ENCODE assay signal across 8 mouse cellular contexts in genomic region chr6:124807986-124808357, GRCm38 (mm10). TPM values are rescaled to one million over a fixed set of nuclear protein-coding genes. Genes with fewer than 3 reads are reported as not detected.
DNase-seq lines count a peak whose midpoint lies in the region; ATAC-seq and TF ChIP-seq lines count a peak whose summit lies in the region.

No protein-coding gene starts in this region.

- no peaks in the 10 kb centered on the region for H3K9me3 ChIP-seq in heart, embryonic 12.5 days (replicated peaks)
- H3K9me3 ChIP-seq in MEL (replicated peaks; ENCODE audit: insufficient read depth, low read length), result no peaks in the 10 kb centered on the region
- no peaks in the 10 kb centered on the region for H3K9me3 ChIP-seq in hindbrain, embryonic 10.5 days
- H3K9me3 ChIP-seq in midbrain, embryonic 10.5 days (replicated peaks), result no peaks in the 10 kb centered on the region

- H3K36me3 ChIP-seq in heart, embryonic 12.5 days, result peaks cover 29% of the 10 kb centered on the region
- H3K36me3 ChIP-seq in MEL (ENCODE audit: control insufficient read depth in 1 of 2, insufficient read depth in 2 of 2, low read length in 2 of 2), result peaks cover 4 to 14% of the 10 kb centered on the region in 2 experiments
- H3K36me3 ChIP-seq in hindbrain, embryonic 10.5 days, result peaks cover 29% of the 10 kb centered on the region
- peaks cover 32% of the 10 kb centered on the region for H3K36me3 ChIP-seq in midbrain, embryonic 10.5 days

- 69% methylated on average over 6 of the region's 6 CpGs for WGBS in heart, embryonic 12.5 days
- WGBS in hindbrain, embryonic 10.5 days, result 88% methylated on average over 6 of the region's 6 CpGs
- 89% methylated on average over 6 of the region's 6 CpGs for WGBS in midbrain, embryonic 10.5 days

- ATAC-seq in heart, embryonic 12.5 days (ENCODE audit: insufficient number of reproducible peaks, low FRiP score), result no peak

- intact Hi-C loops in heart, postnatal 14 days (cut with DNase I), result loop anchor here (5.0 kb wide), 1 partner anchor 51 kb away; the partner anchor contains the start of genes Atn1 and Gm45234

- H3K27ac ChIP-seq in heart, embryonic 12.5 days (ENCODE audit: poor library complexity, severe bottlenecking), result peak overlapping the region; percentile 95
- peak overlapping the region; percentile 28; the same call in 1 of the 2 replicates for H3K27ac ChIP-seq in MEL (ENCODE audit: control insufficient read depth, low read depth, low read length)
- peak overlapping the region; percentile 90 for H3K27ac ChIP-seq in hindbrain, embryonic 10.5 days
- H3K27ac ChIP-seq in midbrain, embryonic 10.5 days (replicated peaks), result peak overlapping the region; percentile 87

- no peak for TF ChIP-seq POLR2A in MEL (IDR thresholded peaks at IDR 0.05; ENCODE audit: control insufficient read depth in 1 of 2, insufficient read depth in 1 of 2, low read depth in 1 of 2, low read length in 2 of 2, poor library complexity in 1 of 2)

- TF ChIP-seq EP300 in MEL (IDR thresholded peaks at IDR 0.05; ENCODE audit: low read depth in 1 of 2, low read length in 2 of 2), result no peak

- no peak for TF ChIP-seq RAD21 in MEL (IDR thresholded peaks at IDR 0.05; ENCODE audit: low read depth, low read length)

- H3K4me2 ChIP-seq in heart, embryonic 12.5 days, result peak overlapping the region; percentile 84

- peaks cover 10% of the 10 kb centered on the region for H3K79me2 ChIP-seq in MEL (ENCODE audit: control insufficient read depth, insufficient read depth, low read length, poor library complexity)

- H3K9ac ChIP-seq in heart, embryonic 12.5 days, result peak overlapping the region; percentile 79
- peak overlapping the region; percentile 81 for H3K9ac ChIP-seq in MEL (ENCODE audit: control insufficient read depth, low read depth, low read length, poor library complexity, severe bottlenecking)

- DNase-seq in heart, postnatal 14 days, result no peak
- DNase-seq in MEL (ENCODE audit: low read depth, low spot score), result no peak
- no peak for DNase-seq in hindbrain, embryonic 10.5 days (ENCODE audit: low spot score)
- no peak for DNase-seq in midbrain, embryonic 10.5 days (ENCODE audit: low spot score)
- DNase-seq in ovary, postnatal 10 days (ENCODE audit: low spot score), result no peak
- no peak for DNase-seq in thymus, adult 18-20 months
- DNase-seq in right cerebral cortex, postnatal 10 days (ENCODE audit: low spot score in 2 of 2), result no peak

- peaks cover 62% of the 10 kb centered on the region for H3K4me1 ChIP-seq in heart, embryonic 12.5 days (replicated peaks)
- H3K4me1 ChIP-seq in MEL (ENCODE audit: control insufficient read depth in 1 of 2, insufficient read depth in 2 of 2, low read length in 2 of 2), result peaks cover 0 to 35% of the 10 kb centered on the region in 2 experiments; a peak in 3 of 4 replicates
- peaks cover 65% of the 10 kb centered on the region for H3K4me1 ChIP-seq in hindbrain, embryonic 10.5 days (replicated peaks)
- H3K4me1 ChIP-seq in midbrain, embryonic 10.5 days, result peaks cover 64% of the 10 kb centered on the region

- no peak for TF ChIP-seq CTCF in MEL (IDR thresholded peaks at IDR 0.05 in 2 of 3, conservative IDR thresholded peaks at IDR 0.05 in 1 of 3; ENCODE audit: control insufficient read depth in 1 of 3, insufficient read depth in 1 of 3, low read depth in 2 of 3, low read length in 3 of 3, poor library complexity in 1 of 3, severe bottlenecking in 1 of 3)

- no peaks in the 10 kb centered on the region for H3K27me3 ChIP-seq in heart, embryonic 12.5 days (replicated peaks)
- H3K27me3 ChIP-seq in MEL (ENCODE audit: control insufficient read depth in 1 of 2, insufficient read depth in 2 of 2, low read length in 2 of 2), result no peaks in the 10 kb centered on the region
- H3K27me3 ChIP-seq in hindbrain, embryonic 10.5 days (ENCODE audit: insufficient read depth, poor library complexity, severe bottlenecking), result no peaks in the 10 kb centered on the region
- no peaks in the 10 kb centered on the region for H3K27me3 ChIP-seq in midbrain, embryonic 10.5 days (ENCODE audit: low read depth, poor library complexity, severe bottlenecking)

- peak overlapping the region; percentile 60 for H3K4me3 ChIP-seq in heart, embryonic 12.5 days
- peak overlapping the region; percentile 78 to 95; a peak in 3 of 4 replicates for H3K4me3 ChIP-seq in MEL (ENCODE audit: control insufficient read depth in 1 of 2, insufficient read depth in 1 of 2, low read depth in 2 of 2, low read length in 2 of 2)
- H3K4me3 ChIP-seq in hindbrain, embryonic 10.5 days, result peak overlapping the region; percentile 69
- H3K4me3 ChIP-seq in midbrain, embryonic 10.5 days, result peak overlapping the region; percentile 69

TF ChIP-seq in MEL, 35 proteins besides CTCF, POLR2A, EP300 and RAD21:
- TF ChIP-seq GABPA (IDR thresholded peaks at IDR 0.05; ENCODE audit: low read depth, low read length) (no peak), UBTF (IDR thresholded peaks at IDR 0.05; ENCODE audit: borderline replicate concordance, insufficient read depth, low read depth, low read length) (no peak), JUND (IDR thresholded peaks at IDR 0.05; ENCODE audit: low read depth, low read length) (no peak), RCOR1 (IDR thresholded peaks at IDR 0.05; ENCODE audit: low read depth, low read length) (no peak), ETS1 (IDR thresholded peaks at IDR 0.05; ENCODE audit: low read depth, low read length) (no peak), MYB (IDR thresholded peaks at IDR 0.05; ENCODE audit: low read depth, low read length) (no peak), POLR2AphosphoS2 (IDR thresholded peaks at IDR 0.05; ENCODE audit: low read length) (no peak), HCFC1 (IDR thresholded peaks at IDR 0.05; ENCODE audit: low read depth, low read length) (no peak)

RNA-seq across cellular contexts. Expression of gene Spsb2, which starts 0.5 kb away (rescaled TPM):
- 8.7 and 9.1 TPM in 2 replicates for polyA plus RNA-seq in heart, embryonic 12.5 days (2016; fragmentation: Nextera tagmentation; extraction: Ambion mirVana)
- 1 to 10 TPM; 3.2 to 3.5 TPM for total RNA-seq in heart, postnatal 14 days (2021)
- 5.2 and 7.3 TPM in 2 replicates for total RNA-seq in MEL (2012; rRNA removed)
- polyA plus RNA-seq in MEL (2012; ENCODE audit: insufficient read depth in 1 of 2, insufficient read length in 2 of 2, low read depth in 1 of 2, low replicate concordance in 2 of 2, missing spikeins in 1 of 2), result 1 to 10 TPM in 1 of 2 experiments, not detected in 1; 7.7 TPM
- polyA plus RNA-seq in hindbrain, embryonic 10.5 days (2016; fragmentation: Nextera tagmentation; extraction: Ambion mirVana), result 8.3 and 8.7 TPM in 2 replicates
- 8.8 and 10.0 TPM in 2 replicates for polyA plus RNA-seq in midbrain, embryonic 10.5 days (2016; fragmentation: Nextera tagmentation; extraction: Ambion mirVana)

RNA-seq across cellular contexts. Expression of gene Tpi1, which starts 6.1 kb away (rescaled TPM):
- polyA plus RNA-seq in heart, embryonic 12.5 days (2016; fragmentation: Nextera tagmentation; extraction: Ambion mirVana), result 1,356 and 1,406 TPM in 2 replicates
- 100 to 1,000 TPM; 772 to 817 TPM for total RNA-seq in heart, postnatal 14 days (2021)
- total RNA-seq in MEL (2012; rRNA removed), result 440 and 731 TPM in 2 replicates
- 1,000 to 10,000 TPM in 1 of 2 experiments, 100 to 1,000 TPM in 1; 102 to 1,182 TPM for polyA plus RNA-seq in MEL (2012; ENCODE audit: insufficient read depth in 1 of 2, insufficient read length in 2 of 2, low read depth in 1 of 2, low replicate concordance in 2 of 2, missing spikeins in 1 of 2)
- polyA plus RNA-seq in hindbrain, embryonic 10.5 days (2016; fragmentation: Nextera tagmentation; extraction: Ambion mirVana), result 794 and 931 TPM in 2 replicates
- 786 and 953 TPM in 2 replicates for polyA plus RNA-seq in midbrain, embryonic 10.5 days (2016; fragmentation: Nextera tagmentation; extraction: Ambion mirVana)

RNA-seq across cellular contexts. Expression of gene Usp5, which starts 21.3 kb away (rescaled TPM):
- polyA plus RNA-seq in heart, embryonic 12.5 days (2016; fragmentation: Nextera tagmentation; extraction: Ambion mirVana), result 119 and 121 TPM in 2 replicates
- 10 to 100 TPM; 78.2 TPM for total RNA-seq in heart, postnatal 14 days (2021)
- total RNA-seq in MEL (2012; rRNA removed), result 101 and 102 TPM in 2 replicates
- 100 to 1,000 TPM in 1 of 2 experiments, not detected in 1; 129 TPM for polyA plus RNA-seq in MEL (2012; ENCODE audit: insufficient read depth in 1 of 2, insufficient read length in 2 of 2, low read depth in 1 of 2, low replicate concordance in 2 of 2, missing spikeins in 1 of 2)
- 206 and 211 TPM in 2 replicates for polyA plus RNA-seq in hindbrain, embryonic 10.5 days (2016; fragmentation: Nextera tagmentation; extraction: Ambion mirVana)
- 212 and 228 TPM in 2 replicates for polyA plus RNA-seq in midbrain, embryonic 10.5 days (2016; fragmentation: Nextera tagmentation; extraction: Ambion mirVana)

RNA-seq across cellular contexts. Expression of gene Cdca3, which starts 21.4 kb away (rescaled TPM):
- 105 and 121 TPM in 2 replicates for polyA plus RNA-seq in heart, embryonic 12.5 days (2016; fragmentation: Nextera tagmentation; extraction: Ambion mirVana)
- 1 to 10 TPM; 3.5 to 9.6 TPM for total RNA-seq in heart, postnatal 14 days (2021)
- 54.5 and 70.0 TPM in 2 replicates for total RNA-seq in MEL (2012; rRNA removed)
- 100 to 1,000 TPM in 1 of 2 experiments, not detected in 1; 185 TPM for polyA plus RNA-seq in MEL (2012; ENCODE audit: insufficient read depth in 1 of 2, insufficient read length in 2 of 2, low read depth in 1 of 2, low replicate concordance in 2 of 2, missing spikeins in 1 of 2)
- polyA plus RNA-seq in hindbrain, embryonic 10.5 days (2016; fragmentation: Nextera tagmentation; extraction: Ambion mirVana), result 232 and 255 TPM in 2 replicates
- polyA plus RNA-seq in midbrain, embryonic 10.5 days (2016; fragmentation: Nextera tagmentation; extraction: Ambion mirVana), result 258 and 273 TPM in 2 replicates

RNA-seq across cellular contexts. Expression of gene Lrrc23, which starts 28.4 kb away (rescaled TPM):
- polyA plus RNA-seq in heart, embryonic 12.5 days (2016; fragmentation: Nextera tagmentation; extraction: Ambion mirVana), result 0.55 TPM in 1 of 2 replicates, not detected in the other
- total RNA-seq in heart, postnatal 14 days (2021), result 1 to 10 TPM in 1 of 2 experiments, under 1 TPM in 1; 0.51 to 1.0 TPM
- 0.10 TPM in 1 of 2 replicates, not detected in the other for total RNA-seq in MEL (2012; rRNA removed)
- under 1 TPM in 1 of 2 experiments, not detected in 1; 0.11 TPM for polyA plus RNA-seq in MEL (2012; ENCODE audit: insufficient read depth in 1 of 2, insufficient read length in 2 of 2, low read depth in 1 of 2, low replicate concordance in 2 of 2, missing spikeins in 1 of 2)
- polyA plus RNA-seq in hindbrain, embryonic 10.5 days (2016; fragmentation: Nextera tagmentation; extraction: Ambion mirVana), result 2.5 and 4.8 TPM in 2 replicates
- 1.3 and 1.4 TPM in 2 replicates for polyA plus RNA-seq in midbrain, embryonic 10.5 days (2016; fragmentation: Nextera tagmentation; extraction: Ambion mirVana)

Comparison
In these comparisons a context has a peak if more than half of its experiments do, and no peak if none do; other contexts are left out.
1. H3K27ac ChIP-seq: peak in every context shown above with its lines; median percentile 95 in heart, embryonic 12.5 days; 90 in hindbrain, embryonic 10.5 days; 87 in midbrain, embryonic 10.5 days; 28 in MEL.